Mouse (Mus musculus): ENCODE measurements around the gene Art4. TPM values are rescaled to one million over a fixed set of nuclear protein-coding genes. Genes with fewer than 3 reads are reported as not detected.

Art4 gene
- polyA plus RNA-seq (2015; fragmentation: Nextera tagmentation; extraction: Ambion mirVana): 4.2 and 4.8 TPM in 2 replicates

- Histone ChIP-seq H3K9ac (no peak within 1 kb of the TSS), H3K9me3 (no peaks in the 10 kb centered on the region), H3K27ac (peak within 1 kb of the TSS; percentile 73), H3K4me3 (replicated peaks) (no peak within 1 kb of the TSS), H3K4me2 (replicated peaks) (peak within 1 kb of the TSS; percentile 42), H3K27me3 (replicated peaks) (no peaks in the 10 kb centered on the region), H3K4me1 (replicated peaks) (peaks cover 14% of the 10 kb centered on the region), H3K36me3 (no peaks in the 10 kb centered on the region)
- peak; percentile 76 for ATAC-seq
- 37% methylated on average over 18 of the region's 18 CpGs for WGBS
Observed at GRCm38 (mm10) chr6:136857186-136857872, at the start of gene Art4. Art4 (minus strand) TSS chr6:136857733.

DNA sequence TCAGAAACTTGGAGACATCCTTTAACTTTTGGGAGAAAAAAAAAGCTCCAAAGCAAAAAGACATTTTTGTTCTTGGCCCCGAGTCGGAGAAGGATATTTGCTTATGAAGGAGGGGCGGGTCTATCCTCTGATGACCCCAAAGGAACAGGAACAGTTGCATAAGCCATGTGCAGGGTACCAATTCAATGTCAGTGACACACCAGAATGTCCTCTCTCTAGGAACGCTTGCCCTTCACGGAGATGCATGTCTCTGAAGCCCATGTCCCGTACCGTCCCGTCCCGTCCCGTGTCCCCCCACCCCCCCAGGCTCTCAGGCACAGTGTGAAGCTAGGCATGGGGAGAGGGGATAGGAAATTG, 49.4 kb upstream of the Art4 start:
- no peaks in the 10 kb centered on the region for H3K36me3 ChIP-seq
- H3K9ac ChIP-seq: no peak overlapping the region
- ATAC-seq: no peak
- no peak overlapping the region for H3K27ac ChIP-seq
- H3K4me2 ChIP-seq (replicated peaks): no peak overlapping the region
- WGBS: 68% methylated on average over 10 of the region's 10 CpGs
- no peaks in the 10 kb centered on the region for H3K9me3 ChIP-seq
- no peak overlapping the region for H3K4me3 ChIP-seq (replicated peaks)
- no peaks in the 10 kb centered on the region for H3K27me3 ChIP-seq (replicated peaks)
- peaks cover 5% of the 10 kb centered on the region; the same call in 1 of the 2 replicates for H3K4me1 ChIP-seq (replicated peaks)

- ATAC-seq: peak; percentile 44; the same call in 1 of the 2 replicates
- no peak overlapping the region for H3K27ac ChIP-seq
- 69% methylated on average over 19 of the region's 19 CpGs for WGBS
Observed at GRCm38 (mm10) chr6:136906283-136906936, 48.9 kb upstream of the Art4 start.

DNA sequence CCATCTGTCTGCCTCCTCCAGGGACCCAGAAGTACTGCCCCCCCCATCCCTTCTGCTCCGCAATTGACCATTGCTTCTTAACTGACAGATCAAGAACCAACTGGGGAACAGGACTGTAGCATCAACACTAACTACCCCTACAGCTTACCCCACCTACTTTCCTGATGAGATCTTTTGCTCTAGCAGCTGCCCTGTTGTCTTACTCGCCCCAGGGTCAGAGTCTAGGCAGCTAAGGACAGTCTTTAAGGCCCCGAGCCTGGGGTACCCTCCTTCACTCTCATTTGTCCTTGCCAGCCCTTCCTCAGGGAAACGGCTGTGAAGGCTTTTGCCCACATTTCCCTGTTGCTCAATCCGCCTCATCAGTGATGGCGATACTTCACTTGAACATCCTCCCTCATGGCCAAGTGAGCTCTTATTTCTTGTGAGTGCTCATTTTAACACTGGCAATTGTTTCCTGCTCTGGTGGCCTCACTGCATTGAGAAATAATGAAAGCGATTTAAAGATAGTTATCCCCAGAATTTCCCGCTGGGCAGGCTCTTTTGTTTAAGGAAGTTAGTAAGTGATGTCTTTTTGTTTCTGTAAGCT, 46.4 kb upstream of the Art4 start:
- Histone ChIP-seq H3K27me3 (replicated peaks) (no peaks in the 10 kb centered on the region), H3K27ac (no peak overlapping the region), H3K9me3 (no peaks in the 10 kb centered on the region), H3K4me3 (replicated peaks) (no peak overlapping the region), H3K9ac (no peak overlapping the region), H3K4me1 (replicated peaks) (0 out of 2 replicates have a peak, but pooled peaks cover 5% of the 10 kb centered on the region), H3K36me3 (no peaks in the 10 kb centered on the region), H3K4me2 (replicated peaks) (no peak overlapping the region)
- WGBS: 64% methylated on average over 8 of the region's 8 CpGs
- ATAC-seq: no peak

More at GRCm38 (mm10) chr6:136906283-136906936, 48.9 kb upstream of the Art4 start:
- no peak overlapping the region for H3K9ac ChIP-seq
- H3K4me2 ChIP-seq (replicated peaks): no peak overlapping the region
- H3K36me3 ChIP-seq: no peaks in the 10 kb centered on the region
- no peaks in the 10 kb centered on the region for H3K9me3 ChIP-seq
- H3K27me3 ChIP-seq (replicated peaks): no peaks in the 10 kb centered on the region
- H3K4me3 ChIP-seq (replicated peaks): no peak overlapping the region
- H3K4me1 ChIP-seq (replicated peaks): peaks cover 5% of the 10 kb centered on the region; the same call in 1 of the 2 replicates

DNA sequence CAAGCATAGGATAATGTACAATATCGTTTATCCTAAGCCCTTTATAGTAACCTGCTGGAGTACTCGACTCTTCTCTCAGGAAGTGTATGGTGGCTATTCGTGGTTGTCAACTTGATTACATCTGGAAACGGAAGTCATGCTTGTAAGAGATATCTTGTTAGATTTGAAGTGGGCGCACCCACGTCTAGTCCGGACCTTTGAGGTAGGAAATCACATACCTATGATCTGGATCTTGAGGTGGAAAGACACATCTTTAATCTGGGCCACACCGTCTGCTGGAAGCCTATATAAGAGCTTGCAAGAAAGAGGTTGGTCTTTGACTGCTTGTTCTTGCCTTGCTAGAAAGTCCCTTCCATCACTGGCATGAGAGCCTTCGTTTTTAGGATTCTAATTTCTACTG, 45.0 kb upstream of the Art4 start:
- Histone ChIP-seq H3K36me3 (no peaks in the 10 kb centered on the region), H3K4me2 (replicated peaks) (no peak overlapping the region), H3K9ac (no peak overlapping the region), H3K4me1 (replicated peaks) (0 out of 2 replicates have a peak, but pooled peaks cover 5% of the 10 kb centered on the region), H3K27me3 (replicated peaks) (no peaks in the 10 kb centered on the region), H3K27ac (no peak overlapping the region), H3K4me3 (replicated peaks) (no peak overlapping the region), H3K9me3 (no peaks in the 10 kb centered on the region)
- WGBS: 89% methylated on average over 9 of the region's 9 CpGs
- no peak for ATAC-seq

GRCm38 (mm10) chr6:136901010-136901409, 43.5 kb upstream of the Art4 start:
- Histone ChIP-seq H3K4me2 (replicated peaks) (no peak overlapping the region), H3K4me1 (replicated peaks) (no peaks in the 10 kb centered on the region), H3K9me3 (no peaks in the 10 kb centered on the region), H3K9ac (no peak overlapping the region), H3K27me3 (replicated peaks) (no peaks in the 10 kb centered on the region), H3K27ac (no peak overlapping the region), H3K36me3 (no peaks in the 10 kb centered on the region), H3K4me3 (replicated peaks) (no peak overlapping the region)
- 75% methylated on average over 2 of the region's 2 CpGs for WGBS
- 0 out of 2 replicates have a peak, but pooled peaks have one; percentile 31 for ATAC-seq

DNA sequence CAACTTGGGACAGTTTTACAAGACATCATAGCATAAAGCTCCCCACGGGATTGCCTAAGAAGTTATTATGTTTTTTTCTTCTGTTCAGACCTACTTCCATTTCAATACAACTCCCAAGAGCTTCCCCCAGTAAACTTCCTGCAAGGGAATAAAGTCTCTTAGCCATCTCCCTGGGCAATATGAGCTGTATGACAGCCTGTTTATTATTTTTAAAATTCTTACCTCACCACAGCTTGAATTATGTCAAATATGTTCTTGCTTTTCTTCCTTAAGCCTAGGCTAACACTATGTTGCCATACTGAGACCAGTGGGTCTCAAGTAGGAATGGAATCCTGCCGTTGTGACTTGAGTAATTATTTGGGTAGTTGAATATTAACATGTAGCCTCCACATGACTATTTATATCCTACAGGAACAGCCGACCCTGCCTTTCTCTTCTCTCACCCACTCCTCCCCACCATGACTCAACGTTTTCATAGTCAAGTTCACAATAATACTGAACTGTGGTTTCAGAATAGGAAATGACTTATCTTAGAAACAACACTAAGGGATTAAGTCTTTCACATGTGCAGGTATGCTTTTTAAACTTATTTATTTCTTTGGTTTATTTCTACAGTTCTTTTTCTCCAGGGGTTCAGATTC, 43.0 kb upstream of the Art4 start:
- no peak overlapping the region for H3K9ac ChIP-seq
- no peaks in the 10 kb centered on the region for H3K9me3 ChIP-seq
- H3K27ac ChIP-seq: no peak overlapping the region
- H3K4me3 ChIP-seq (replicated peaks): no peak overlapping the region
- no peaks in the 10 kb centered on the region for H3K27me3 ChIP-seq (replicated peaks)
- no peaks in the 10 kb centered on the region for H3K36me3 ChIP-seq
- ATAC-seq: peak; percentile 68
- no peaks in the 10 kb centered on the region for H3K4me1 ChIP-seq (replicated peaks)
- H3K4me2 ChIP-seq (replicated peaks): no peak overlapping the region
- WGBS: 38% methylated on average over 4 of the region's 4 CpGs

DNA sequence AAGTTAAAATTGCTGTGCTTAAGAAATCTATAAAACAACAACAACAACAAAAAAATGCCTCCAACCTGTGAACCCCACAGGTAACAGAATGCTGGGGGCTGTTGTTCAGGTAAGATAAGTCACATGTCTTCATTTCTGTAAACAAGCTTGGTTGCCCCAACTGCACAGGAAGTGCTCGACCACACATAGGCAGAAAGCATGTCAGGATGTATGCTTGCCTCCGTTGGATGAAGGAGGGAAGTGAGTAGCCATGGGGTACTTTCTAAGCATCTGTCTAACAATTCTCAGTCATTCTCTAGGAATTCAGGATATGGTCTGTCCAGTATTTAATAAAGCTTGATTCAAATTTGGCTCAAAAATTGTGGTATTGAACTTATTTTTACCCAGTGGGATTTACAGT, 41.4 kb upstream of the Art4 start:
- WGBS: 68% methylated on average over 2 of the region's 2 CpGs

GRCm38 (mm10) chr6:136898222-136898621, 40.7 kb upstream of the Art4 start:
- 33% methylated on average over 4 of the region's 4 CpGs for WGBS
- no peak overlapping the region for H3K27ac ChIP-seq
- H3K9ac ChIP-seq: no peak overlapping the region
- no peak overlapping the region for H3K4me3 ChIP-seq (replicated peaks)
- ATAC-seq: no peak
- H3K9me3 ChIP-seq: no peaks in the 10 kb centered on the region
- H3K4me1 ChIP-seq (replicated peaks): 0 out of 2 replicates have a peak, but pooled peaks cover 3% of the 10 kb centered on the region
- H3K4me2 ChIP-seq (replicated peaks): no peak overlapping the region
- H3K36me3 ChIP-seq: no peaks in the 10 kb centered on the region
- no peaks in the 10 kb centered on the region for H3K27me3 ChIP-seq (replicated peaks)

More for the DNA sequence above, 41.4 kb upstream of the Art4 start:
- H3K4me1 ChIP-seq (replicated peaks): 0 out of 2 replicates have a peak, but pooled peaks cover 3% of the 10 kb centered on the region
- ATAC-seq: no peak
- H3K9me3 ChIP-seq: no peaks in the 10 kb centered on the region
- H3K4me3 ChIP-seq (replicated peaks): no peak overlapping the region
- H3K27ac ChIP-seq: no peak overlapping the region
- no peak overlapping the region for H3K4me2 ChIP-seq (replicated peaks)
- no peaks in the 10 kb centered on the region for H3K36me3 ChIP-seq
- H3K27me3 ChIP-seq (replicated peaks): no peaks in the 10 kb centered on the region
- no peak overlapping the region for H3K9ac ChIP-seq

DNA sequence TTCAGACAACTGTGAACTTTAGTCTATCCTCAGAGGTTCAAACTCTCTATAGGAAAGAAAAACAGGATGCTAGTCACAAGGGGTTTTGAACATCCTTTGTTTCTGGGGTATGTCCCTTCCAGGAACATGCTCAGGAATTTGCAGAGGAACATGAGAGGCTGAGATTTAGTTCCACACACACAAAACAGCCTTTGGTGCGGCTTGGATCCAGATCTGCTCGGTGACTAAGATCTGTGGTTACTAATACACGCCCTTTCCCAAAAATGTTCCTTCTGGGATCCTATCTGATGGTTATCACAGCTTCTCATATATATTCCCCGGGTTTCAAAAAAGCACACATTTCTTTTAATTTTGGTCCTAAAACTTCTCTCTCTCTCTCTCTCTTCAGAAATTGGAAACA, 40.3 kb upstream of the Art4 start:
- Histone ChIP-seq H3K9me3 (no peaks in the 10 kb centered on the region), H3K27me3 (replicated peaks) (no peaks in the 10 kb centered on the region), H3K4me3 (replicated peaks) (no peak overlapping the region), H3K36me3 (no peaks in the 10 kb centered on the region), H3K4me2 (replicated peaks) (no peak overlapping the region), H3K9ac (no peak overlapping the region), H3K4me1 (replicated peaks) (0 out of 2 replicates have a peak, but pooled peaks cover 3% of the 10 kb centered on the region), H3K27ac (no peak overlapping the region)
- ATAC-seq: no peak
- WGBS: 63% methylated on average over 4 of the region's 4 CpGs

DNA sequence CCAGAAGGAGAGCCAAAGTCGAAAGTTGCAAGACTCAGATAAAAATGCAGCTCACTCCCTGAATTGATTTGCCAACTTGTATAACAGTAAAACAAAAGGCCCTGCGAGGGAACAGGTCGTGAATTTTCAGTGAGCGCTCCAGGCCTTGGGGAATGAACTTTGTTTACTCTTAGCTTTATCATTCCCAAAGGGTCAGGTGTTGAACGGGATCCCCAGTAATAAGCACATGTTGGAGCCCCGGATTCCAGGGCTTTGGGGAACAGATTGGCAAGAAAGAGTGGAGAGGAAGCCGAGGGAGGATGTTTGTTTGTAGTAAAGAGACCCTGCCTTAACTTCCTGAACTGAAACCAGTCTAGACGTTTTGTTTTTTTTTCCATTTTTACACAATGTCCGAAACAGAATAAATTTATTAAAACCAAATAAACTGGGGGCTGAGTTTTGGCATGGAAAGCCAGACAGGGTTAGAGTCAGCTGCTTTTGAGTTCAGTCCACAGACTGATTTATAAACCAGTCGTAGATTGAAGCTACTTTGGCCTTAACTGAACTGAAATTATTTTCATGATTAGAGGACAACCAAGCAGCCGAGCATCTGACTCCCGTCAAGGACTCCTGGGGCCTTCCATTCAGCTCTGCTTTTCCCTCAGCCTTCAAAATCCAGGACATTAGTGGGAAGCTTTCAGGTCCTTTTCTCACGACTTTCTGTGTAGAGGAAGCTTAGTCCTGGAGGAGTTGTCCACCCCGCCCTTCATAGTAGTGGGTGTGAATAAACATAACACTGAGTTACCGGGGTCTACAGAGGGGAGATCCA, 37.2 kb upstream of the Art4 start:
- H3K4me2 ChIP-seq (replicated peaks): no peak overlapping the region
- 0 out of 2 replicates have a peak, but pooled peaks cover 3% of the 10 kb centered on the region for H3K4me1 ChIP-seq (replicated peaks)
- no peaks in the 10 kb centered on the region for H3K27me3 ChIP-seq (replicated peaks)
- no peaks in the 10 kb centered on the region for H3K36me3 ChIP-seq
- no peaks in the 10 kb centered on the region for H3K9me3 ChIP-seq
- 28% methylated on average over 15 of the region's 15 CpGs for WGBS
- peak overlapping the region; percentile 34; the same call in 1 of the 2 replicates for H3K27ac ChIP-seq
- H3K4me3 ChIP-seq (replicated peaks): no peak overlapping the region
- ATAC-seq: no peak
- no peak overlapping the region for H3K9ac ChIP-seq
